Mouse (Mus musculus): ENCODE measurements at regions not wholly inside any gene's neighbourhood (a gene's known extent, or its start where the extent isn't known, plus 50 kb on each side); places are given as distances from the start of the nearest gene placed in this dataset.
"Not testable (repeated sequence)": the region's sequence is repeated elsewhere in the genome, so short reads cannot be mapped to it uniquely, and the experiment has no call there.

GRCm38 (mm10) chr3:91543714-91544113 lies 453.1 kb upstream of the 9130204L05Rik start:
- Histone ChIP-seq H3K4me1 (replicated peaks; ENCODE audit: low read depth, low read length) (no peaks in the 10 kb centered on the region), H3K27me3 (ENCODE audit: insufficient read depth, low read length) (no peaks in the 10 kb centered on the region), H3K9me3 (ENCODE audit: low read length) (no peaks in the 10 kb centered on the region), H3K4me3 (replicated peaks; ENCODE audit: low read length) (no peak overlapping the region), H3K36me3 (ENCODE audit: insufficient read depth, low read length) (no peaks in the 10 kb centered on the region)
- TF ChIP-seq CTCF (conservative IDR thresholded peaks at IDR 0.05; ENCODE audit: low read length) (peak; percentile 54), POU5F1 (IDR thresholded peaks at IDR 0.05; ENCODE audit: borderline replicate concordance, low read length) (no peak)

GRCm38 (mm10) chr3:91526121-91526520 lies 435.5 kb upstream of the 9130204L05Rik start:
- H3K36me3 ChIP-seq (ENCODE audit: insufficient read depth, low read length); H3K27me3 ChIP-seq (ENCODE audit: insufficient read depth, low read length); H3K4me3 ChIP-seq (replicated peaks; ENCODE audit: low read length); H3K4me1 ChIP-seq (replicated peaks; ENCODE audit: low read depth, low read length): not testable (repeated sequence)
- peaks cover 37% of the 10 kb centered on the region for H3K9me3 ChIP-seq (ENCODE audit: low read length)

- H3K27me3 ChIP-seq (ENCODE audit: insufficient read depth, low read length): no peaks in the 10 kb centered on the region
- H3K4me3 ChIP-seq (replicated peaks; ENCODE audit: low read length): no peak overlapping the region
- H3K9me3 ChIP-seq (ENCODE audit: low read length): peaks cover 37% of the 10 kb centered on the region
- no peaks in the 10 kb centered on the region for H3K4me1 ChIP-seq (replicated peaks; ENCODE audit: low read depth, low read length)
- no peaks in the 10 kb centered on the region for H3K36me3 ChIP-seq (ENCODE audit: insufficient read depth, low read length)
- TF ChIP-seq POU5F1 (IDR thresholded peaks at IDR 0.05; ENCODE audit: borderline replicate concordance, low read length) (no peak), CTCF (conservative IDR thresholded peaks at IDR 0.05; ENCODE audit: low read length) (no peak), NANOG (IDR thresholded peaks at IDR 0.05; ENCODE audit: borderline replicate concordance, low read length) (no peak)
These were observed 432.0 kb upstream of the 9130204L05Rik start for GRCm38 (mm10) chr3:91522581-91522980.

GRCm38 (mm10) chr3:91483453-91483852 lies 392.9 kb upstream of the 9130204L05Rik start:
- no peaks in the 10 kb centered on the region for H3K9me3 ChIP-seq (ENCODE audit: low read length)
- no peaks in the 10 kb centered on the region for H3K4me1 ChIP-seq (replicated peaks; ENCODE audit: low read depth, low read length)
- H3K36me3 ChIP-seq (ENCODE audit: insufficient read depth, low read length): no peaks in the 10 kb centered on the region
- H3K4me3 ChIP-seq (replicated peaks; ENCODE audit: low read length): no peak overlapping the region
- TF ChIP-seq POU5F1 (IDR thresholded peaks at IDR 0.05; ENCODE audit: borderline replicate concordance, low read length): no peak
- TF ChIP-seq CTCF (conservative IDR thresholded peaks at IDR 0.05; ENCODE audit: low read length): no peak
- no peak for TF ChIP-seq NANOG (IDR thresholded peaks at IDR 0.05; ENCODE audit: borderline replicate concordance, low read length)
- no peaks in the 10 kb centered on the region for H3K27me3 ChIP-seq (ENCODE audit: insufficient read depth, low read length)

GRCm38 (mm10) chr3:91481751-91482150 lies 391.1 kb upstream of the 9130204L05Rik start:
- Histone ChIP-seq H3K27me3 (ENCODE audit: insufficient read depth, low read length) (no peaks in the 10 kb centered on the region), H3K9me3 (ENCODE audit: low read length) (no peaks in the 10 kb centered on the region), H3K4me1 (replicated peaks; ENCODE audit: low read depth, low read length) (no peaks in the 10 kb centered on the region), H3K4me3 (replicated peaks; ENCODE audit: low read length) (no peak overlapping the region), H3K36me3 (ENCODE audit: insufficient read depth, low read length) (no peaks in the 10 kb centered on the region)
- TF ChIP-seq NANOG (IDR thresholded peaks at IDR 0.05; ENCODE audit: borderline replicate concordance, low read length): no peak
